Mouse (Mus musculus): ENCODE data around the gene Vamp1.

Vamp1 gene

GRCm38 (mm10) chr6:125285890-125286289 lies 70.5 kb downstream of the Vamp1 start, which contains the start of gene Tuba3a:
Gene Tuba3a (minus strand): TSS chr6:125286042.
- DNase-seq (ENCODE audit: low spot score in 2 of 2), result no peak

GRCm38 (mm10) chr6:125286944-125287343 lies 71.6 kb downstream of the Vamp1 start:
- DNase-seq (ENCODE audit: low spot score in 2 of 2), result no peak

- no peak for DNase-seq (ENCODE audit: low spot score in 2 of 2)
Observed at GRCm38 (mm10) chr6:125288730-125289129, 73.4 kb downstream of the Vamp1 start.

- DNase-seq (ENCODE audit: low spot score in 2 of 2), result no peak
Observed at GRCm38 (mm10) chr6:125291329-125291728, 76.0 kb downstream of the Vamp1 start.

- DNase-seq (ENCODE audit: low spot score in 2 of 2), result no peak
Observed at GRCm38 (mm10) chr6:125292256-125292655, 76.9 kb downstream of the Vamp1 start.

- no peak for DNase-seq (ENCODE audit: low spot score in 2 of 2)
Observed at GRCm38 (mm10) chr6:125294049-125294448, 78.7 kb downstream of the Vamp1 start.
